ENCODE assay signal across 14 mouse cellular contexts in the genomic region with DNA sequence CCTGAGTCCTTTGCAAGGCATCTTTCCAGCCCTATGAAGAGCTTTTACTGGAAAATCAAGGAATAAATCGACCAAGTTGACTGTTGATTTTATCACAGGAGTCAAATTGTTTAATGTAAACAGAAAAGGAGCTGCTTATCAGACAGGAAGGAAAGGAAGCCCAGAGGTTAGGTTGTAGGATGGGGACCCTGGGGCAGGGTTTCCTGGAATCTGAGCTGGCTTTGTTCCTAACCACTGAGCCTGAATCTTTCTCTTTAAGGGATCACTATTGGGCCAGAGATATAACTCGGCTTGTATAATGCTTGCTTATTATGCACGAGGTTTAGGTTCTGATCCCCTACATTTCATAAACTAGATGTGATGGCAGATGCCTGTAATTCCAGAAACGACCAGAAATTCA.
"Had no signal": no experiment of that assay in that cellular context is flagged by ENCODE, and none has a peak within 500 bp of the region (broad histone marks: within the 10 kb centered on the region; RNA-seq: fewer than 3 reads in every experiment).

No protein-coding gene starts in this region.

- H3K4me3 ChIP-seq: left cerebral cortex, adult 2 months; limb, embryonic 15.5 days; liver, embryonic 12.5 days; midbrain, embryonic 10.5 days; midbrain, embryonic 15.5 days; neural tube, embryonic 13.5 days had no signal

- H3K9me3 ChIP-seq: limb, embryonic 15.5 days; liver, embryonic 12.5 days; midbrain, embryonic 10.5 days; midbrain, embryonic 15.5 days; neural tube, embryonic 13.5 days had no signal

- DNase-seq: kidney, adult 8-10 months; kidney, postnatal 14 days; retina, postnatal 1 day; right cerebral cortex, postnatal 4 days; spleen, adult 18-20 months; thymus, adult 18-20 months; thymus, postnatal 14 days had no signal

- H3K27ac ChIP-seq: left cerebral cortex, adult 2 months; limb, embryonic 15.5 days; liver, embryonic 12.5 days; midbrain, embryonic 10.5 days; neural tube, embryonic 13.5 days had no signal

- H3K9ac ChIP-seq: limb, embryonic 15.5 days; liver, embryonic 12.5 days; midbrain, embryonic 15.5 days; neural tube, embryonic 13.5 days had no signal

- H3K4me1 ChIP-seq: limb, embryonic 15.5 days; liver, embryonic 12.5 days had no signal

- H3K4me2 ChIP-seq: limb, embryonic 15.5 days; liver, embryonic 12.5 days; midbrain, embryonic 15.5 days; neural tube, embryonic 13.5 days had no signal

- H3K27me3 ChIP-seq: limb, embryonic 15.5 days; liver, embryonic 12.5 days; midbrain, embryonic 15.5 days; neural tube, embryonic 13.5 days had no signal

- H3K36me3 ChIP-seq: midbrain, embryonic 15.5 days had no signal

- ATAC-seq: intestine, embryonic 16.5 days; liver, embryonic 12.5 days; midbrain, embryonic 15.5 days had no signal
